Mouse (Mus musculus): ENCODE measurements at regions not wholly inside any gene's neighbourhood (a gene's known extent, or its start where the extent isn't known, plus 50 kb on each side); places are given as distances from the start of the nearest gene placed in this dataset.

DNA sequence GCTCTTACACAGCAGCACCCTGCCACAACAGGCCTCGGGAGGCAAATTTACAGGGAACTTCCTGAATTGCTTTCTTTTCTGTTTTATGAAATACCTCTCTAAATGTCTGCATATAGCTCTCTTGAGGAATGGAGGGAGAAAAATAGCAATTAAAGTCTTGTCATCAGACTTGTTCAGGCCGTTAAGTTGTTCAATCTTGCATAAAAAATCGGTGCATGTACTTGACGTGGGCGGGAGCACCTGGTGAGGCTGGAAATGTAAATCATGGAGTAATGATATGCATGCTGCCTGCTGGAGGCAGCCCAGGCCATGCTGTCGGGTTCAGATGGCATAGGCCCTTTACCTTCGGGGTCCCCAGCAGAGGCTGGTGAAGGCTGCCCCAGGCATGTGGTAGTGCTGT lies 153.6 kb upstream of the A530016L24Rik start:
- no peak for DNase-seq (ENCODE audit: low read depth, low spot score)

DNA sequence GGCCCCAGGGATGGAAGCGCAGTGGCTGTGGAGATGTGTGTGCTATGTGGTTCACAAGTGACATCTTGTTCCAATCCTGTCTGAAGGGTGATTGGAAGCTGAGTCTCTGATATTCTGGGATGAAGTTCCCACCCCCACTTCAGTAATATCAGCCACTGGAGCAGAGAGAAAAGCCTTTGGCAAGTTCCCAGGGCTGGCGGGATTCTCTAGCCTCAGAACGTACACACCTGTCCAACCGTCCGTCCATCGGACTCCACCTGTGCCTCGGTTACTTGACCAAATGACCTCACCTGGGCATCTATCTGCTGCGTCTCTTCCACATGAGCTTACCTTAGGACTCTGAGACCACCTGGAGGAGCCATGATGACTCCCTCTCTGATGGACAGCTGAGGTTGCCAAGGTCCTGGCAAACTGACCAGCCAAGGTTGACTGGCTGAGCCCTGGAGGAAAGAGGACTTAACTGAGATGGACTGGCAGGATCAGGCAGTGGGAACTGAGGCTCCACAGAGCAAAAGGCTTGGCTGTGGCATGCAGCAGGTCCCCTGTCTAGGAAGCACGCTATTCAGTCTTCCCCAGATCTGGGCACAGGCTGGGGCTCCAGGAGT lies 152.5 kb upstream of the A530016L24Rik start:
- no peak for DNase-seq (ENCODE audit: low read depth, low spot score)

DNA sequence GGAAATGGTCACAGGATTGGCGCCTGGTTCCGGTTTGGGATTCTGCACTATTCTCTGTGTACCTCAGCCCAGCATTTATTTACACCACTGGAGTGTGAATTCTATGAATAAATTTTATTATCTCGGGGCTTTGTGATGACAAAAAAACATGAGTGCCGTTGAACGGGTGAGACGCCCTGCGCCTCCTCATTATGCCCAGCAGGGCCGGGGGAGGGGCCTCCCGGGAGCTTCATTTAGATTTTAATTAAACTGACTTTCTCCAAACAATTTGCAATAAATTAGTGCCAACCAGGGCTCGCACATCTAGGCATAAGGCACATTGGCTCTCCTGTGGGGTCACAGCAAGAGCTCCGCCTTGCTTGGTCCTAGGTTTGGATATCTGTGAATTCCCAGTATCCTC lies 151.8 kb upstream of the A530016L24Rik start:
- DNase-seq (ENCODE audit: low read depth, low spot score): no peak

DNA sequence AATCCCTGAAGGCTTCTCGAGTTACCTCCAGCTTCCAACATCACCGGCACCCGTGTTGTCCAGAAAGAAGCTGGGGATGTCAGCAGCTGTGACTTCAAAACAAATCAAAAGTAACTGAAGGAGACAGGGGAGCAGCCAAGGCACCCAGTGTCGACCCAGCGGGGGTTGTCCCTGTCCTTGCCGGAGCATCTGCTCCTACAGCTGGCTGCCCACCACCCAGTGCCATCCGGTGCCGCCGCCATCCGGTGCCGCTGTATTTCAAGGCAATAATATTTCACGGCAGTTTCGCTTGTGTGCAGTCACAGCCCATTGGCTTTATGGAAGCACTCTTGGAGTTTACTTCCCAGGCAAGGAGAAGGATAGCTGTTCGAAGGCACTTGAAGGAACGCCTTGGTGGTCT lies 150.3 kb upstream of the A530016L24Rik start:
- no peak for DNase-seq (ENCODE audit: low read depth, low spot score)

DNA sequence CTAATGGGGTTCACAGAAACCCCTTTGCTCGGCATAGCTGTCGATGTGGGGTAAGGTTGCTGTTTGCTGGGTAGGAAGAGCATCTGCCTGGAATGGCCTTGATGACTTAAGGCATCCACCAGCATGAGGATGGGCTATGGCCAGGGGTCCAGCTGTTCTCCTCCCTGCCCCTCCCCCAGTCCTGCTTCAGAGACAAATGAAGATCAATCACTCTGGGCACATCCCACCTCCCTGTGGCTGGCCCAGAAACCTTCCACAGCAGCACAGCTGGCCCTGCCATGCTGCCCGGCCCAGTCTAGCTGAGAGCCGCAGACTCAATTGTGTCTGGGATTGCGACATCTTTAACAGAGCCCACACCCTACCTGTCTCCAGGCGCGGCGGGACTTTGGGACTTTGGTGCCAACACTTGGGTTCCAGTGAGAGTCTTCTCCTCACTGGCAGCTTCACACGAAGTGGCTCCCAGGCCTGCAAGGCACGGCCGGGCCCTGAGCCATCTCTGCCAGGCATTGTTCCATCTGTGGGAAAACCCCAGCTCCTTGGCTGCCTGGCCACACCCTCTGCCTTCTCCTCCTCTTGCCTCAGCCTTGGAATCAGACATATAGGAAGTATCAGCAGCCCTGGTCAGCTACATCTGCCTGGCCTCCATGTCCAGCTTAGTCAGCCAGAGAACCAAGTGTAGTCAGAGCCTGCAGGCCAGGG lies 149.6 kb upstream of the A530016L24Rik start:
- no peak for DNase-seq (ENCODE audit: low read depth, low spot score)

DNA sequence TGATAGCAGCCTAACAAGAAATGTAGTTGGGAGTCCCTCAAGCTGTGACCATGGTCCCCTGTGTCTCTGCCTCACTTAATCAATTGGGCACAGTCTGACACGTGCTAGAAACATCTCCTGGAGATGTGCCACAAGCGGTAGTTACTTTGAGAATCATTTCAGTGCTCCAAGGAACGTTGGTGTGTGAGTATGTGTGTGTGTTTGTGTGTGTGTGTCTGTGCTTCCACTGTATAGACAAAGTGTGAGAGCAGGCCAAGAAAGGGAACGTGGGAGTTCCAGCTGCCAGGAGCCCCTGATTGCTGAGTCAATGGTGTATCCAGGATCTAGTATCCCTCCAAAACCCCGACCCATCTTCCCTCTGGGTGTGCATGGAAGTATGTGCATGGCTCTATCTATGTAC lies 149.0 kb upstream of the A530016L24Rik start:
- no peak for DNase-seq (ENCODE audit: low read depth, low spot score)

DNA sequence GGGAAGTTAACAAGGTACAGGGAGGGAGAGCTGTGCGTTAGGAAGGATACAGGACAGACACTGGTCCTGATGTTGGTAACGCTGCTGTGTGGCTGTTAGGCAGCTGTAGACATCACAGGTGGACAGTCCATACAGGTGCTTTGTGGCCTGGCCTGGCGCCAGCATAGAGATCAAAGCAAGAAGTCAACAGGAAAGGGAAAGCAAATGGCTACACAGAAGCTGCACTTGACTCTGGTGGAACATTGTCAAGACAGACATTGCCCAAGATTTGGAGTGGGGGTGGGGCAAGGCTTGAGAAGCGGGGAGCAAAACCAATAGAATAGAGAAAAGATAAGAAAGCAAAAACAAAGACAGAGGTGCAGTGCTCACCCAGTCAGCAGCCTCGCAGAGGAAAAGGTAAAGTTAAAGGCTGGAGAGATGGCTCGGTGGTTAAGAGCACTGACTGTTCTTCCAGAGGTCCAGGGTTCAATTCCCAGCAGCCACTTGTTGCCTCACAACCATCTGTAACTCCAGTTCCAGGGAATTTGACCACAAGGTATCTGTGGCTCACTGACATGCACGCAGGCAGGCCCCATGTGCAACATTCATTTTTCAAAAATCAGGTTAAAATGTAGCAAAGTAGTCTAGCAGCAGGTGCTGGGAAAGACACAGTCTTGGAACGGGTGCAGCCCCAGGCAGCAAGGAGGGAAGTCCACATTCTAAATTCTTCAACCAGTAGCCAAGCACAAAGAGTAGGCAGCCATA lies 147.3 kb upstream of the A530016L24Rik start:
- DNase-seq (ENCODE audit: low read depth, low spot score): no peak

DNA sequence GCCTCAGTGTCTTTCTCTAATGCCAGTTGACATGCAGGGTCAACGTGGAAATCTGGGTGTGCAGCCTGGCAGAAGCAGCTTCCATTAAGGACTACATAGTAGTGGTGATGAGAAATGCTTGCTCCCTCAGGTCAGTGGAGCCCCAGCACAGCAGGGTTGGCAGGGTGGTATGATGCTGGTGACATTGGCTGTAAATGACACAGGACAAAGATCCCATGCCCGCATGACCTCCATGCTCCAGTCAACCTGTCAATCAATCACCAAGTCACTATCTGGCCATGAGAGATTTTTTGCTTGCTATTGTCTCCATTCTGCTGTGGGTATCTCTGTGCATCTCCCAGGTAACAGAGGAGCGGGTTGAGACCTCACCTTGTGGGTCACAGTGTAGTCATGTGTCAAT lies 146.2 kb upstream of the A530016L24Rik start:
- no peak for DNase-seq (ENCODE audit: low read depth, low spot score)

DNA sequence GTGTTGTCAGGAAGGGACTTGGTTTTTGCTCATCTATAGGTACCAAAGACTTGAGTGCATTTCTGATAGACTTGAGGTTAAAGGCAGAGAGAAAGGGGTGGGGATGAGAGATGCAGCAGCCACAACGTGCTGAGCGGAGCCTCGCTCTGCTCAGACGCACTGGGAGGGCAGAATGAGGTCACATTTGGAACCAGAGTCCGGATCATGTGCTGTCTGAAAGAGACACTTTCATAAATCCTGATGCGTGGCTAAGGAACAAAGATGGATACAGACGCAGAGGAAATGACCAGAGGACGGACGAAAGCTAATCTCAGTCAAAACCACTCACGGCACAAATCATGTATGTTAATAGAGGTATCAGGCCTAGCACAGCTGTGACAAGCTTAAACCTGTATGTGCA lies 145.0 kb upstream of the A530016L24Rik start:
- DNase-seq (ENCODE audit: low read depth, low spot score): no peak

DNA sequence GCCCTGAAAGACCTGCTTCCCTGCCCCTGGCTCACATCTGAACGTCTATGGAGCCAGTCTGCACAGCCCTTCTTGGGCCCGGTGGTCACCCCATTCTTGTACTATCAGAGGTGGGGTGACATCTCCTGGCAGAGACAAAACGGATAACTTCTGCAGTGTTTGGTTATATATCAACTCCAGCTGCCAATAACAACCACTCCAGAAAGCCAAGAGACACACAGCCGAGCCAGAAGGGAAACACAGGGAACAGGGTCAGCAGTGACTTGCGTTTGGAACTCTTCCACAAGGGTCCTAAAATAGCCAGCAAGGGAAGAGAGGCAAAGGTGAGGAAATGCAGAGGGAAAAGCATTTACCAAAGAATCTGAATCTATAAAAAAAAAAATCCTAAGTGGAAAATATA lies 143.5 kb upstream of the A530016L24Rik start:
- no peak for DNase-seq (ENCODE audit: low read depth, low spot score)

DNA sequence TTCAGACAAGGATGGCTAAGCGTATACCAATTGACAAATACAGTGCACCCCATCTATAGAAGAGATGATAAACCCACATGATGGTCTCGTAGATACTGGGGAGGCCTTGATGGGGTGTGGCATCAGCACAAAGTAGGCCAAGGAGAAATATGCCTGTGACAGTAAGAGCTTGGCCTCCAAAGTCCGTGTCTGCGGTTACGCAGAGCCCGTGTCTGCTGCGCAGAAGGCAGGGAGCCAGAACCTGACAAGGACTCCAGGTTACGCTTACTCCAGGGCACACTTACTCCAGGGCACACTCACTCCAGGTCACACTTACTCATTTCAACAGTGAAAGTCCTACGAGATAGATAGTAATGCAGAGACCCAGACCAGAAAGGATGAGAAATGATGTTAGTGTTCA lies 141.1 kb upstream of the A530016L24Rik start:
- DNase-seq (ENCODE audit: low read depth, low spot score): no peak

DNA sequence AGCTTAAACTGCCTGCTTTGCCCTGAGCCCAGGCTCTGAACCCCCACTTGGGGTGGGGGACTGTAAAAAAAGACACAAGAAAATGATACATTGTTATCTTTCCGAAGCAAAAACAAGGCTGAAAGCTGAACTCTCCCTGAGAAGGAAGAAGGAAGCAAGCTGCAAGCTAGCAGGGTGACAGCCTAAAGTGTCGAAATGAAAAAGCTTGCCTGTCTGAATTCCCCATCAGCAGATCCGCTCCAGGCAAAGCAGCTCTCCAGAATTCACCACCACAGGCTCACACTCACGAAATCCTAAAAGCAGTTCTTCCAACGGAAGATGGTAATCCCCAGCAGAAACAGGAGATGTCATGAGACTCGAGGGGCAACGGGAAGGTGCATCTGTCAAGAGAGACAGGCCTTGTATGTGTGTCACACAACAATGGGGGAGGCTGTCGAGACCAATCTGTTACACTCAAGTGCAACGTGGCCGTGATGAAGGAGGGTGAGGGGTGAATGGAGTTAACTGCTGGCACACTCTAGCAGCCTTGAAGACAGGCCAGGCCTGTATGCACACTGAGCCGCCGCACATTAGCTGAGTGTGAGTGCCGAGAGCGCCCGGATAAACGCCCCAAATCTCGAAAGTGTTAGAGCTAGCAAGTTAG lies 139.5 kb upstream of the A530016L24Rik start:
- DNase-seq (ENCODE audit: low read depth, low spot score): no peak

DNA sequence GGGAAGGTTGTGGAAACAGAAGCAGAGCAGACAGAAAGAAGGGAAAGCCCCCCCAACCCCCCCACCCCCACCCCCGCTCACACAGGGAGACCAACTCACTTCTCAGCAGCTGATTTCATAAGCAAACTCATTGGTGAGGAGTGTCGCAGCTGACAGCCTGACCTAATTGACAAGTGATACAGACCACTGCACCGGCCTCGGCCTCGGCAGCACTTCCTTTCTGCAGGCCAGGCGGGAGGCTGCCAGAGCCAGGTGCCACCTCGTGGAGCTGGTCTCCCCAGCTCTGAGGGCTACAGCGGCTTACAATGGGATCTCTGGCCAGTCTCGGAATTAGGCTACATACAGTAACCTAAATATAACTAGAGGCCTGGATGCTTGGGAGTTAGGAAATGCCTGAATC lies 138.5 kb upstream of the A530016L24Rik start:
- no peak for DNase-seq (ENCODE audit: low read depth, low spot score)

DNA sequence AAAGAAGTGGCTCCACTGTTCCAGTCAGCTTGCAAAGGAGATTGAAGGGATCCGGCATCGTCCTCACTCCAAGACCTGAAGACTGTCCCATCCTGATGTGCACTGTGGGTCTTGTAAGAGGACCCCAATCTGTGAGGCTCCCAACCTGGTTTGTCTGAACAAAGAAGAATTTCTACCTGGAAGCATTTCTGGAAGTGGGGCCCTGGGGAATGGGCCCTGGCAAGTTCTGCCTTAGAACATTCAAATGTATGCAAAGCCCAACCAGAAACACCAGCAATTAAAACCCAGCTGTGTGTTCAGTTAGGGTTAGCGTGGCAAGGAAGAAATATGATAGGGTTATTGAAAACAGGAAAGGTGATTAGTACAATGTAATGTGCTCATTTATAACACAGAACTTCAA lies 125.9 kb upstream of the A530016L24Rik start:
- peak; percentile 56 for DNase-seq (ENCODE audit: low read depth, low spot score)

DNA sequence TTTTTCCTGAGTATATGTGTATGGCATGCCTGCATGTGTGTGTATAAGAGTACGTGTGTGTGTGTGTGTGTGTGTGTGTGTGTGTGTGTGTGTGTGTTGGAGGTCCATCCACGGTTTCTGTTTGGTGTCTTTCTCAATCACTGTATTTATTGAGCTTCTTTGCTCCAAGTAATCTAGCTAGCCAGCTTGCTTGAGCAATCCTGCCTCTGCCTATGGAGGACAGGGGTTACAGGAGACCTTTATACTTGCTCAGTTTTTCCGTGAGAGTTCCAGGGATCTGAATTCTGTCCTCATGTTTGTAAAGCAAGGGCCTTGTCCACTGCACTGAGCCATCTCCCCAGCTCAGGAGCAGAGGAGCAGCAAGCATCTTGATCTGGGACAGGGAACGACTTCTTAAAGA lies 122.0 kb upstream of the A530016L24Rik start:
- DNase-seq (ENCODE audit: low read depth, low spot score): no peak

DNA sequence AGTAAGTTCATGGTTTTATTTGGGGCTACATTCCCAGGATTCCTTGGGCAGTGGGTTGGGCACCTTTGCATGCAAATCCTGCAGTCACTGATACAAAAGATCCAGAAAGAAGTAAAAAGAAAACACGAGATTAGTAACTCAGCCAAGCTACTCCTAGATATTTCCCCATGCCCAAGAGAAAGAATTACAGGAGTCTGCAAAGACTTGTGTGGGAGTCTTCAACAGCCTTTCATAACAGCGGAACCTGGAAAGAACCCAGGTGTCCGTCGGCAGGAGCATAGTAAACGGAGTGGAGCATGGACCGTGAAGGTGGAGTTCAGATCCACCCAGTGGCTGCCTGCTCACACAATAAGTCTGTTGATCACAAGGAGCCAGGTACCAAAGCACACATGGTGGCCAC lies 121.1 kb upstream of the A530016L24Rik start:
- no peak for DNase-seq (ENCODE audit: low read depth, low spot score)

DNA sequence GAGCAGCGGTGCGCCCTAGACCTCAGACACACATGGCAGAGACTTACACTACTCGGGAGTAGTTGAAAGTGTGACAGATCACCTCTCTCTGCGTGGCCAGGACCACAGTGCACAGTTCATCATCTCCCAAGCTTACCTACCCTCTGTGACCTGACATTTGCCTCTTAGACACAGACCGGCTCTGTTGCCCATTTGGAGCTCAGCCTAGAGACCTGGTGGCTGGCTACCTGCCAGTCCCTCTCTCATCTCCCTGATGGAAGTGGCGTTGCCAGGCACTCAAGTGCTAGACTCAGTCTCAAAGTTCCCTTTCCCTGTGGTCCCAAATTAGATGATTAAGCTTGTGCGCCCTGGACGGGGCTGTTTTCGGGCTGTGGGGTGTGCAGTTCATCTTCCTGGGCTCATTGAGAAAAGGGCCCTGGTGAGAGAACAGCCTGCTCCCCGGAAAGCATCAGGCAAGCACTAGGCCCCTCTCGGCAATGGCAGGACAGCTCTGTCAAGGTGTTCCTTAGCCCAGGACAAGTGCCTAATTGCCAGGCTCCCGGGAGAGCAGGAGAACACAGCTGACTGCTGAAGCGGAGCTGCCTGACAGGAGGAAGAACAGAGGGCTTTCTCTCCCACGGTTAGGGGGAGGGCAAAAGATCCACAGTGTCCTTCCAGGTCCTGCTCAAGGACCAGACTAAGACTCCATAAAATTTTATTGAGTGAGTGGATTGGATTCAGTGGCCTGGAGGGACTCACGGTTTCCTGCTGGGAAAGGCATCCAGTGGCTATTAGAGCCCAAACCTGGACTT lies 119.5 kb upstream of the A530016L24Rik start:
- DNase-seq (ENCODE audit: low read depth, low spot score): no peak

DNA sequence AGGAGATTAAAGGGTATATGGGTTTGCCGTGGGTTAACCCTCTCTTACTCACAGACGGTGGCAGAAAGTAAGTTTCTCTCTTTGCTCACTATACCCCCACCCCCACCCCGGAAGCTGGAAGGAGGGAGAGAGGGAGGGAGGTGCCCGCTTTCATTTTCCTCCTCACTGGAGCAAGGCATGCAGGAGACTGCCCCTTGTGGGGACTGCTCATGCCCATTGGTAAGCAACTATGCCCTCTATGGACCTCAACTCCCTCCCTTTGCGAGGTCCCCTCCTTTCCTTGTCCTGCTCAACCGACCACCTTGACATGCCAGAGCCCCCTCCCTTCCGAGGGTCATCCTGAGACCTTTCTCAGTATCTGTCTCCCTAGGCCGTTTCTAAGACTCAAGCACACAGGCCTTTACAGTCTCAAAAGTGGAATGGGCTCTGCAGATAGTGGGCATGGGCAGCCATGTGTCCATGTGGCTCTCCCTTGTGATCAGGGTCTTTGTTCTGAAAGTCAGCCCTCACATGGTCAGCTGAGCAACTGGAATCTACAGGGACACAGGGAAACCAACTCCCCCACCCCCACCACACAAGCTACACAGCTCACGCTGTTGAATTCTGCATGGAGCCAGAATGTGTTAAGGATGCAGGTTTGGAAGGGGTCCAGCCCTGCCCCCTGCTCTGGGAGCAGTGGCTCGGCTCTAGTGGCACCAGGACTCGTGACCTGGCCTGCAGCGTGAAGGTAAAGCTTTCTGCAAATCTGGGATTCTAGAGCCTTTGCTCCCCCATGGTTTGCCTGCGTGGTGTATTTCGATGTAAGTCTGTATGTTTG lies 116.8 kb upstream of the A530016L24Rik start:
- no peak for DNase-seq (ENCODE audit: low read depth, low spot score)

DNA sequence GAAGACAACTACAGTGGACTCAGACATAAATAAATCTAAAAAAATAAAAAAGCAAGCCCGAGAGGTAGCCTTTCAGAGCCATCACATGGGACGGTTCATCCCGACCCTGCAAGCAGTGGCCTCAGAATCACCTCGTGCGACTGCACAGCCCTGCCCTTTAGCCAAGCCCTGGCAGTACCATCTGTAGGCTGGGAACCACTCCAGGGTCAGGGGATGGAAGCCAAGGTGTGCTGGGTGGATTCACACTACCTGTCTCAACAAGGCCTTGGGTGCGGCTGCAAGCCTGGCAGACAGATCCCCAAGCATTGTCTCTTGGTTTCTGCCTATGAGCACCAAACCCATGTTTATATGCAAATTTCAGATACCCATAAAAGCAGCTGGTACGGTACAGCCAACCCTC lies 115.3 kb upstream of the A530016L24Rik start:
- no peak for DNase-seq (ENCODE audit: low read depth, low spot score)

DNA sequence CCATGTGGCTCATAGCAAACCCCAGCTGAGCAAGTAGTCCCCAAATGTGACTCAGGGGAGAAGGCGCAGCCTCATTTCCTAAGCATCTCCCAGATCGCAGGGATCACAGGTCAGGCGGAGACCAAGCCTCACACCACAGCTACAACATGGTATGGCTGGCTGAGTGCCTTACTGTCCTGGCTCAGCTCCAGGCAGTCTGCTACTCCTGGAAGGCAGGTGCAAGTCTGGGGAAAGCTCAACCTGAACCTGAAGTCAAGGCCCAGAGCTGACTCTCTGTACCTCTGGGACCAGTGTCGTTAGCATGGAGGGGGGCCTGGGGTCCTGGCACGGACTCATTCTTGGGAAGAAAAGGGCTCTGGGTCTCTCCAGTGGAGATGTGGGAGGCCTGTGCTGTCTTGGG lies 113.0 kb upstream of the A530016L24Rik start:
- no peak for DNase-seq (ENCODE audit: low read depth, low spot score)

DNA sequence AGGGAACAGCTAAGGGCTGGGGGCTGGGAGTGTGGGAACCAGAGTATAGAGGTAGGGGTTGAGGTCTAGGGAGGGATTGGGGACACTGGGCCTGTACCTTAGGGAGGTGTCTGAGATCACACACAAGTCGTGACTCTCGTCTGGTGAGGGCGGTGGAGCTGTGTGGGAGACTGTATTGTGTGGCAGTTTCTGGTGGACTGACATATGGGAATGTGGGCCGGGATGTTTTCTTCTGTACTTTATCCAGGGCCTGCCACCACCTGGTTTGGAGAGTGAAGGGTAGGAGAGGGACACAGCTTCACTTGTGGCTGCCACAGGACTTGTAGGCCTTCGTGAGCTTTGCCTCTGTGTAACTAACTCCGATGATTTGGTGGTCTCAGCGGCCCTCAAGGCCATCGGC lies 112.5 kb upstream of the A530016L24Rik start:
- no peak for DNase-seq (ENCODE audit: low read depth, low spot score)

Data from forelimb bud, embryonic 11.5 days (tissue).